Comparison of ENCODE assay signal across 8 mouse cellular contexts in genomic region chr11:54111976-54112741, GRCm38 (mm10). TPM values are rescaled to one million over a fixed set of nuclear protein-coding genes. Genes with fewer than 3 reads are reported as not detected.
DNase-seq lines count a peak whose midpoint lies in the region; ATAC-seq lines count a peak whose summit lies in the region.

No protein-coding gene starts in this region.

- peaks cover 5% of the 10 kb centered on the region for H3K4me1 ChIP-seq in forebrain, embryonic 11.5 days (replicated peaks; ENCODE audit: control insufficient read depth, insufficient read depth, low read length)
- peaks cover 37% of the 10 kb centered on the region for H3K4me1 ChIP-seq in hindbrain, embryonic 10.5 days (replicated peaks)
- H3K4me1 ChIP-seq in limb, embryonic 11.5 days (ENCODE audit: control insufficient read depth, insufficient read depth, low read length) = peaks cover 16% of the 10 kb centered on the region
- peaks cover 26% of the 10 kb centered on the region for H3K4me1 ChIP-seq in midbrain, embryonic 14.5 days (ENCODE audit: control insufficient read depth, insufficient read depth, low read length)

- no peak for ATAC-seq in forebrain, embryonic 11.5 days (replicated peaks; ENCODE audit: low FRiP score)
- ATAC-seq in limb, embryonic 11.5 days (ENCODE audit: insufficient number of reproducible peaks, low FRiP score, low TSS enrichment, low read depth) = no peak
- ATAC-seq in midbrain, embryonic 14.5 days (ENCODE audit: low FRiP score, low TSS enrichment) = no peak

- H3K4me2 ChIP-seq in forebrain, embryonic 11.5 days (ENCODE audit: low read depth, low read length, severe bottlenecking) = 0 out of 2 replicates have a peak overlapping the region, but pooled peaks have one; percentile 26
- H3K4me2 ChIP-seq in limb, embryonic 11.5 days (ENCODE audit: low read depth, severe bottlenecking) = peak overlapping the region; percentile 33
- peak overlapping the region; percentile 5; the same call in 1 of the 2 replicates for H3K4me2 ChIP-seq in midbrain, embryonic 14.5 days (ENCODE audit: low read length)

- no peaks in the 10 kb centered on the region for H3K9me3 ChIP-seq in forebrain, embryonic 11.5 days (ENCODE audit: control insufficient read depth, low read length)
- no peaks in the 10 kb centered on the region for H3K9me3 ChIP-seq in hindbrain, embryonic 10.5 days
- H3K9me3 ChIP-seq in limb, embryonic 11.5 days (ENCODE audit: control insufficient read depth, low read length) = no peaks in the 10 kb centered on the region
- H3K9me3 ChIP-seq in midbrain, embryonic 14.5 days (ENCODE audit: control insufficient read depth, low read length) = no peaks in the 10 kb centered on the region

- no peak overlapping the region; the same call in 1 of the 2 replicates for H3K9ac ChIP-seq in forebrain, embryonic 11.5 days (ENCODE audit: low read length)
- H3K9ac ChIP-seq in limb, embryonic 11.5 days (ENCODE audit: low read length) = no peak overlapping the region
- no peak overlapping the region for H3K9ac ChIP-seq in midbrain, embryonic 14.5 days (replicated peaks; ENCODE audit: low read length)

- no peak overlapping the region for H3K27ac ChIP-seq in forebrain, embryonic 11.5 days (ENCODE audit: low read depth, low read length)
- peak overlapping the region; percentile 87 for H3K27ac ChIP-seq in hindbrain, embryonic 10.5 days
- H3K27ac ChIP-seq in limb, embryonic 11.5 days (replicated peaks; ENCODE audit: low read depth, low read length) = peak overlapping the region; percentile 5
- peak overlapping the region; percentile 78 for H3K27ac ChIP-seq in midbrain, embryonic 14.5 days (replicated peaks; ENCODE audit: low read depth, low read length)

- no peak overlapping the region for H3K4me3 ChIP-seq in forebrain, embryonic 11.5 days (ENCODE audit: low read depth, low read length)
- H3K4me3 ChIP-seq in hindbrain, embryonic 10.5 days = peak overlapping the region; percentile 24; the same call in 1 of the 2 replicates
- no peak overlapping the region for H3K4me3 ChIP-seq in limb, embryonic 11.5 days (ENCODE audit: low read depth, low read length)
- H3K4me3 ChIP-seq in midbrain, embryonic 14.5 days (replicated peaks; ENCODE audit: low read depth, low read length) = no peak overlapping the region

- no peaks in the 10 kb centered on the region for H3K36me3 ChIP-seq in forebrain, embryonic 11.5 days (ENCODE audit: control insufficient read depth, insufficient read depth, low read length)
- no peaks in the 10 kb centered on the region for H3K36me3 ChIP-seq in hindbrain, embryonic 10.5 days
- H3K36me3 ChIP-seq in limb, embryonic 11.5 days (ENCODE audit: control insufficient read depth, insufficient read depth, low read length) = no peaks in the 10 kb centered on the region
- no peaks in the 10 kb centered on the region for H3K36me3 ChIP-seq in midbrain, embryonic 14.5 days (ENCODE audit: control insufficient read depth, insufficient read depth, low read length)

- DNase-seq in 3T3-L1 (ENCODE audit: low read depth, low spot score) = peak; percentile 23
- DNase-seq in adipocyte (ENCODE audit: low spot score) = peak; percentile 62
- no peak for DNase-seq in forebrain, embryonic 11.5 days (ENCODE audit: low spot score)
- no peak for DNase-seq in hindbrain, embryonic 10.5 days (ENCODE audit: low spot score)
- no peak for DNase-seq in limb, embryonic 11.5 days (ENCODE audit: low spot score)
- peak; percentile 62 for DNase-seq in midbrain, embryonic 14.5 days
- DNase-seq in thymus, postnatal 36 days = no peak
- no peak for DNase-seq in testis, postnatal 14 days (ENCODE audit: low spot score)

- no peaks in the 10 kb centered on the region for H3K27me3 ChIP-seq in forebrain, embryonic 11.5 days (ENCODE audit: control insufficient read depth, insufficient read depth, low read length)
- no peaks in the 10 kb centered on the region for H3K27me3 ChIP-seq in hindbrain, embryonic 10.5 days (ENCODE audit: insufficient read depth, poor library complexity, severe bottlenecking)
- no peaks in the 10 kb centered on the region for H3K27me3 ChIP-seq in limb, embryonic 11.5 days (ENCODE audit: control insufficient read depth, insufficient read depth, low read length)
- H3K27me3 ChIP-seq in midbrain, embryonic 14.5 days (ENCODE audit: control insufficient read depth, insufficient read depth, low read length) = no peaks in the 10 kb centered on the region

- WGBS in forebrain, embryonic 11.5 days = 85% methylated on average over 21 of the region's 21 CpGs
- 81% methylated on average over 21 of the region's 21 CpGs for WGBS in hindbrain, embryonic 10.5 days
- 82% methylated on average over 21 of the region's 21 CpGs for WGBS in limb, embryonic 11.5 days
- 72% methylated on average over 21 of the region's 21 CpGs for WGBS in midbrain, embryonic 14.5 days

RNA-seq across cellular contexts. Expression of gene P4ha2, which starts 12.3 kb away (rescaled TPM):
- polyA plus RNA-seq in forebrain, embryonic 11.5 days (2014; fragmentation: Nextera tagmentation; extraction: Ambion mirVana) = 16.0 and 16.4 TPM in 2 replicates
- polyA plus RNA-seq in hindbrain, embryonic 10.5 days (2016; fragmentation: Nextera tagmentation; extraction: Ambion mirVana) = 22.7 and 25.0 TPM in 2 replicates
- polyA plus RNA-seq in limb, embryonic 11.5 days (2014; fragmentation: Nextera tagmentation; extraction: Ambion mirVana) = 39.3 and 44.3 TPM in 2 replicates
- 6.5 and 10.5 TPM in 2 replicates for polyA plus RNA-seq in midbrain, embryonic 14.5 days (2014; fragmentation: Nextera tagmentation; extraction: Ambion mirVana)

RNA-seq across cellular contexts. Expression of gene Pdlim4, which starts 43.3 kb away (rescaled TPM):
- polyA plus RNA-seq in forebrain, embryonic 11.5 days (2014; fragmentation: Nextera tagmentation; extraction: Ambion mirVana) = 45.3 and 48.6 TPM in 2 replicates
- polyA plus RNA-seq in hindbrain, embryonic 10.5 days (2016; fragmentation: Nextera tagmentation; extraction: Ambion mirVana) = 54.3 and 60.9 TPM in 2 replicates
- 166 and 178 TPM in 2 replicates for polyA plus RNA-seq in limb, embryonic 11.5 days (2014; fragmentation: Nextera tagmentation; extraction: Ambion mirVana)
- polyA plus RNA-seq in midbrain, embryonic 14.5 days (2014; fragmentation: Nextera tagmentation; extraction: Ambion mirVana) = 21.4 and 25.0 TPM in 2 replicates

Comparison
In these comparisons a context has a peak if more than half of its experiments do, and no peak if none do; other contexts are left out.
1. DNase-seq: peak in 3T3-L1 (single experiment), adipocyte (single experiment) and midbrain, embryonic 14.5 days (single experiment); none in forebrain, embryonic 11.5 days (single experiment), hindbrain, embryonic 10.5 days (single experiment), limb, embryonic 11.5 days (single experiment), thymus, postnatal 36 days (0 of 2) and testis, postnatal 14 days (single experiment).
2. Peak in every context shown above with its lines, with median percentiles within 50 percentile points of each other: H3K4me2 ChIP-seq.